Comparison of ENCODE assay signal across 14 mouse cellular contexts in the genomic region with DNA sequence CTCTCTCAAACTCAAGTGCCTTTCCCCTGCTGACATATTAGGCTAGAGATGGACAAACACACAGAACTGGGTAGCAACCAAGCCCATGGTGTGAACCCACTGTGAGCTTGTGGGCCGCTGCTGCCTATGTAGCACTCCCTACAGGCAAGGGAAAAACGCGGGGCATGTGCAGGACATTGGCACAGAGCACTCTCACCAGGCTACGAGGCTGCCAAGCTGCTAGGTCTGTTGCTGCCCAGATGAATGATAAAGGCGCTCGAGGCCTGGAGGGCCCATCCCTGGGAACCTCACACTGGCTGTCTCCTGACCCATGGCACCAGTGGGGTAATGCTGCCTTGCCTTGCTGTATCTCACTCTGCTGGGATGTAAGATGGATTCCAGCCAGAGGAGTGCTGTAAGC. TPM values are rescaled to one million over a fixed set of nuclear protein-coding genes. Genes with fewer than 3 reads are reported as not detected.
DNase-seq lines count a peak whose midpoint lies in the region; ATAC-seq lines count a peak whose summit lies in the region.
"Had no signal": no experiment of that assay in that cellular context is flagged by ENCODE, and none has a peak within 500 bp of the region (broad histone marks: within the 10 kb centered on the region; RNA-seq: fewer than 3 reads in every experiment).

No protein-coding gene starts in this region.

- WGBS in heart, embryonic 11.5 days (ENCODE audit: insufficient replicate concordance), result 80% methylated on average over 6 of the region's 6 CpGs
- WGBS in midbrain, embryonic 10.5 days, result 88% methylated on average over 6 of the region's 6 CpGs
- 76% methylated on average over 6 of the region's 6 CpGs for WGBS in midbrain, embryonic 16.5 days
- 80% methylated on average over 6 of the region's 6 CpGs for WGBS in forebrain, embryonic 16.5 days

- peak; percentile 36 to 44 for DNase-seq in heart, adult 18-20 months
- no peak for DNase-seq in midbrain, embryonic 10.5 days (ENCODE audit: low spot score)
- DNase-seq in cerebellum, postnatal 25 days, result peak; percentile 74 to 76
- DNase-seq in spleen, postnatal 36 days (ENCODE audit: low spot score in 2 of 2), result no peak
- DNase-seq in left cerebral cortex, adult 18-20 months (ENCODE audit: low spot score in 2 of 2), result no peak
- DNase-seq: B cell, adult 2 months; liver; thymus, adult 18-20 months had no signal

- no peaks in the 10 kb centered on the region for H3K27me3 ChIP-seq in heart, embryonic 11.5 days (ENCODE audit: control insufficient read depth, insufficient read depth, low read length)
- no peaks in the 10 kb centered on the region for H3K27me3 ChIP-seq in midbrain, embryonic 10.5 days (ENCODE audit: low read depth, poor library complexity, severe bottlenecking)
- no peaks in the 10 kb centered on the region for H3K27me3 ChIP-seq in midbrain, embryonic 16.5 days (ENCODE audit: control insufficient read depth, insufficient read depth, low read depth, low read length)
- H3K27me3 ChIP-seq in forebrain, embryonic 16.5 days (replicated peaks; ENCODE audit: control insufficient read depth, insufficient read depth, low read length), result no peaks in the 10 kb centered on the region
- H3K27me3 ChIP-seq: midbrain, embryonic 12.5 days; neural tube, embryonic 12.5 days had no signal

- no peak overlapping the region for H3K4me3 ChIP-seq in heart, embryonic 11.5 days (ENCODE audit: low read depth, low read length)
- H3K4me3 ChIP-seq in midbrain, embryonic 10.5 days, result no peak overlapping the region
- no peak overlapping the region for H3K4me3 ChIP-seq in midbrain, embryonic 16.5 days (ENCODE audit: low read depth, low read length)
- no peak overlapping the region for H3K4me3 ChIP-seq in forebrain, embryonic 16.5 days (replicated peaks; ENCODE audit: low read length)
- H3K4me3 ChIP-seq: midbrain, embryonic 12.5 days; neural tube, embryonic 12.5 days had no signal

- no peak overlapping the region for H3K4me2 ChIP-seq in heart, embryonic 11.5 days
- H3K4me2 ChIP-seq in midbrain, embryonic 16.5 days (ENCODE audit: low read length), result no peak overlapping the region
- no peak overlapping the region for H3K4me2 ChIP-seq in forebrain, embryonic 16.5 days (ENCODE audit: low read length)
- H3K4me2 ChIP-seq: midbrain, embryonic 12.5 days; neural tube, embryonic 12.5 days had no signal

- H3K9me3 ChIP-seq in heart, embryonic 11.5 days (replicated peaks; ENCODE audit: control insufficient read depth, low read length), result no peaks in the 10 kb centered on the region
- H3K9me3 ChIP-seq in midbrain, embryonic 10.5 days (replicated peaks), result no peaks in the 10 kb centered on the region
- H3K9me3 ChIP-seq in midbrain, embryonic 16.5 days (replicated peaks; ENCODE audit: control insufficient read depth, low read length, poor library complexity, severe bottlenecking), result no peaks in the 10 kb centered on the region
- H3K9me3 ChIP-seq in forebrain, embryonic 16.5 days (ENCODE audit: control insufficient read depth, low read length), result no peaks in the 10 kb centered on the region
- H3K9me3 ChIP-seq: midbrain, embryonic 12.5 days; neural tube, embryonic 12.5 days had no signal

- peaks cover 7% of the 10 kb centered on the region; the same call in 1 of the 2 replicates for H3K4me1 ChIP-seq in heart, embryonic 11.5 days (ENCODE audit: control insufficient read depth, insufficient read depth, low read length)
- peaks cover 36% of the 10 kb centered on the region for H3K4me1 ChIP-seq in midbrain, embryonic 10.5 days
- peaks cover 3% of the 10 kb centered on the region; the same call in 1 of the 2 replicates for H3K4me1 ChIP-seq in midbrain, embryonic 16.5 days (ENCODE audit: control insufficient read depth, insufficient read depth, low read length)
- no peaks in the 10 kb centered on the region for H3K4me1 ChIP-seq in forebrain, embryonic 16.5 days (replicated peaks; ENCODE audit: control insufficient read depth, insufficient read depth, low read length)

- no peak for ATAC-seq in heart, embryonic 11.5 days (replicated peaks; ENCODE audit: insufficient number of reproducible peaks, low FRiP score, low TSS enrichment)
- no peak for ATAC-seq in midbrain, embryonic 16.5 days
- ATAC-seq in forebrain, embryonic 16.5 days, result no peak
- ATAC-seq: intestine, embryonic 16.5 days had no signal

- no peaks in the 10 kb centered on the region for H3K36me3 ChIP-seq in heart, embryonic 11.5 days (ENCODE audit: control insufficient read depth, insufficient read depth, low read length)
- 0 out of 2 replicates have a peak, but pooled peaks cover 3% of the 10 kb centered on the region for H3K36me3 ChIP-seq in midbrain, embryonic 10.5 days
- H3K36me3 ChIP-seq in midbrain, embryonic 16.5 days (ENCODE audit: control insufficient read depth, insufficient read depth, low read length), result no peaks in the 10 kb centered on the region
- H3K36me3 ChIP-seq in forebrain, embryonic 16.5 days (ENCODE audit: control insufficient read depth, insufficient read depth), result no peaks in the 10 kb centered on the region
- H3K36me3 ChIP-seq: neural tube, embryonic 12.5 days had no signal

- H3K9ac ChIP-seq in heart, embryonic 11.5 days (ENCODE audit: low read depth, low read length), result no peak overlapping the region
- no peak overlapping the region for H3K9ac ChIP-seq in midbrain, embryonic 16.5 days (ENCODE audit: low read depth, low read length)
- no peak overlapping the region for H3K9ac ChIP-seq in forebrain, embryonic 16.5 days (replicated peaks; ENCODE audit: low read depth, low read length)
- H3K9ac ChIP-seq: midbrain, embryonic 12.5 days; neural tube, embryonic 12.5 days had no signal

- H3K27ac ChIP-seq in heart, embryonic 11.5 days (ENCODE audit: low read depth, low read length), result no peak overlapping the region
- peak overlapping the region; percentile 55; the same call in 1 of the 2 replicates for H3K27ac ChIP-seq in midbrain, embryonic 10.5 days (replicated peaks)
- no peak overlapping the region for H3K27ac ChIP-seq in midbrain, embryonic 16.5 days (ENCODE audit: low read length)
- H3K27ac ChIP-seq in forebrain, embryonic 16.5 days (ENCODE audit: low read length), result no peak overlapping the region
- H3K27ac ChIP-seq: midbrain, embryonic 12.5 days; neural tube, embryonic 12.5 days had no signal

RNA-seq across cellular contexts. Expression of gene Map2k5, which starts 31.7 kb away (rescaled TPM):
- 10 to 100 TPM; 17.1 to 18.4 TPM for total RNA-seq in heart, adult 18-20 months (2021)
- polyA plus RNA-seq in heart, embryonic 11.5 days (2014; fragmentation: Nextera tagmentation; extraction: Ambion mirVana), result 26.8 and 30.7 TPM in 2 replicates
- 32.9 and 36.1 TPM in 2 replicates for polyA plus RNA-seq in midbrain, embryonic 10.5 days (2016; fragmentation: Nextera tagmentation; extraction: Ambion mirVana)
- 31.2 and 33.2 TPM in 2 replicates for polyA plus RNA-seq in midbrain, embryonic 16.5 days (2015; fragmentation: Nextera tagmentation; extraction: Ambion mirVana)
- 39.9 and 45.6 TPM in 2 replicates for polyA plus RNA-seq in forebrain, embryonic 16.5 days (2015; fragmentation: Nextera tagmentation; extraction: Ambion mirVana)
- 10 to 100 TPM; 31.6 to 34.0 TPM for total RNA-seq in left cerebral cortex, adult 18-20 months (2021)

RNA-seq across cellular contexts. Expression of gene 2300009A05Rik, which starts 53.0 kb away (rescaled TPM):
- total RNA-seq in heart, adult 18-20 months (2021), result 10 to 100 TPM; 26.7 to 29.5 TPM
- polyA plus RNA-seq in heart, embryonic 11.5 days (2014; fragmentation: Nextera tagmentation; extraction: Ambion mirVana), result 52.3 and 55.6 TPM in 2 replicates
- polyA plus RNA-seq in midbrain, embryonic 10.5 days (2016; fragmentation: Nextera tagmentation; extraction: Ambion mirVana), result 46.4 and 47.5 TPM in 2 replicates
- polyA plus RNA-seq in midbrain, embryonic 16.5 days (2015; fragmentation: Nextera tagmentation; extraction: Ambion mirVana), result 60.2 and 61.7 TPM in 2 replicates
- polyA plus RNA-seq in forebrain, embryonic 16.5 days (2015; fragmentation: Nextera tagmentation; extraction: Ambion mirVana), result 61.8 and 63.5 TPM in 2 replicates
- 10 to 100 TPM; 22.6 to 24.2 TPM for total RNA-seq in left cerebral cortex, adult 18-20 months (2021)

Comparison
In these comparisons a context has a peak if more than half of its experiments do, and no peak if none do; other contexts are left out.
1. DNase-seq: peak in heart, adult 18-20 months (2 of 2) and cerebellum, postnatal 25 days (2 of 2); none in midbrain, embryonic 10.5 days (single experiment), spleen, postnatal 36 days (0 of 2) and left cerebral cortex, adult 18-20 months (0 of 2).